Mouse (Mus musculus): ENCODE results near the gene Gsto1. TPM values are rescaled to one million over a fixed set of nuclear protein-coding genes. Genes with fewer than 3 reads are reported as not detected.
A peak's percentile ranks its signal among the peaks of the same experiment; 100 is the strongest.

Gsto1 gene
- total and polyA plus RNA-seq, 2 experiments from 2014 or later: 102 to 136 TPM

- H3K36me3 ChIP-seq (ENCODE audit: insufficient read depth, low read length): no peaks in the 10 kb centered on the region
- 19% methylated on average over 13 of the region's 13 CpGs for WGBS
- DNase-seq (ENCODE audit: low spot score) (peak; percentile 30), ATAC-seq (no peak; the same call in 1 of the 2 replicates)
- peak overlapping the region; percentile 96 for H3K4me2 ChIP-seq (ENCODE audit: low read depth, low read length)
- H3K4me1 ChIP-seq (ENCODE audit: insufficient read depth, low read length): 0 out of 2 replicates have a peak, but pooled peaks cover 3% of the 10 kb centered on the region
- no peaks in the 10 kb centered on the region for H3K27me3 ChIP-seq (ENCODE audit: insufficient read depth, low read length)
- H3K4me3 ChIP-seq (ENCODE audit: low read length): peak overlapping the region; percentile 64
- peak overlapping the region; percentile 8; the same call in 1 of the 2 replicates for H3K27ac ChIP-seq
- no peaks in the 10 kb centered on the region for H3K9me3 ChIP-seq (ENCODE audit: low read length)
- peak; percentile 52 for TF ChIP-seq CTCF (IDR thresholded peaks at IDR 0.05; ENCODE audit: low read depth)
- peak overlapping the region; percentile 70 for H3K9ac ChIP-seq (replicated peaks; ENCODE audit: low read length)
Observed at GRCm38 (mm10) chr19:47853951-47854795, 597 bp upstream of the Gsto1 start.

DNA sequence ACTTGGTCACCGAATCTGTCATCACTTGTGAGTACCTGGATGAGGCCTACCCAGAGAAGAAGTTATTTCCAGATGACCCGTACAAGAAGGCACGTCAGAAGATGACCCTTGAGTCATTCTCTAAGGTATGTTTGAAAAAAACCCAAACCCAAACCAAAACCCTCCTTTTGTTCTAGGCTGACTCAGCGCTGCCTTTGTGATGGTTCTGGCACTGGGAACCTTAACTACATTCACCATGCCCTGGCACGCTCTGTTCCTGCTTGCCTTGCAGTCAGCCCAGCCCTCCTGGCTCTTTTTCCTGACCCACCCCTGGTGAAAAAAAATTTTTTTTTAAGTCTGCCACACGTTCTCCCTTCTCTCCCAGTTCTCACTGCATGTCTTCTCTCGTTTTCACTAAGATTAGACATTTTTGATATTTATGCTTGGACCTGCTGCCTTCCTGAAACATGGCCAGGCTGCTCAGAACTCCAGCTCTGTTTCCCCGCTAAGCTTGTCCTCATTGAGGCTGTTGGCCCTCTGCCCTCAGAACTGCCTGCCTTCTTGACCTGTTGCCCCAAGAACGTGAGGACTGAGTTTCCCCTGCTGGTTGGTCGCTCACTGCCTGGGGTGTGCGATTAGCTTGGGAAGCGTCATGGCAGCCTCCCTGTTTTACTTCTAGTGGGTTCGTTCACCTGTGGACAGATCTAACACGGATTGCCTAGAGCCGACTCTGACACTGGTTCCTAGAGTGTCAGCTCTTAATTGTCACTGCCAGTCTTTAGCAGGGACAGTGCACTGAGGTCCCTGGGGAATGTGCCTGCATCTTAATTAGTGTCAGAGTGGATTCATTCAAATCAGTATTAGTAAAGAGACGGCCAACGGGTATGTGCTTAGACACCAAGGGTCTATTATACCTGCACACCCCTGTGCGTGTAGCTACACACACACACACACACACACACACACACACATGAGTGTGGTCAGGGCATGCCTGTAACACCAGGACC lies 3.5 kb downstream of the Gsto1 start:
- Histone ChIP-seq H3K27me3 (ENCODE audit: insufficient read depth, low read length) (no peaks in the 10 kb centered on the region), H3K9ac (replicated peaks; ENCODE audit: low read length) (no peak overlapping the region), H3K27ac (no peak overlapping the region), H3K4me1 (ENCODE audit: insufficient read depth, low read length) (0 out of 2 replicates have a peak, but pooled peaks cover 3% of the 10 kb centered on the region), H3K36me3 (ENCODE audit: insufficient read depth, low read length) (no peaks in the 10 kb centered on the region; the same call in 1 of the 2 replicates), H3K4me2 (ENCODE audit: low read depth, low read length) (no peak overlapping the region), H3K9me3 (ENCODE audit: low read length) (no peaks in the 10 kb centered on the region), H3K4me3 (ENCODE audit: low read length) (no peak overlapping the region)
- WGBS: 64% methylated on average over 18 of the region's 18 CpGs
- DNase-seq (ENCODE audit: low spot score): no peak
- no peak for ATAC-seq
- no peak for TF ChIP-seq CTCF (IDR thresholded peaks at IDR 0.05; ENCODE audit: low read depth)

DNA sequence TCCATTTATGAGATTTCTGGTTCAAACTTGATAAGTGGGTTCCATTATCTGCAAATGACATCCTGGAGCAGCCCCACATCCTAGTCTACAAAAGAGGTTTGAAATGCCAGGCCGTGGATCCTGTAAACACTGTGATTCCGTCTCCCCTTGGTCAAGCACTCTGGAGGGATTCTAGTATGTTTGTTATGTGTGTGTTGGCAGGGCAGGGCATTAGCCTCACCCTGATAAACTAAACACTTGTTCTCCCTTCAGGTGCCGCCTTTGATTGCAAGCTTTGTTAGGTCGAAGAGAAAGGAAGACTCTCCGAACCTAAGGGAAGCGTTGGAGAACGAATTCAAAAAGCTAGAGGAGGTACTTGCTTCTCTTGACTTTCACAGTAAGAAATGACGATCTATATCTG lies 4.4 kb downstream of the Gsto1 start:
- Histone ChIP-seq H3K4me3 (ENCODE audit: low read length) (no peak overlapping the region), H3K36me3 (ENCODE audit: insufficient read depth, low read length) (no peaks in the 10 kb centered on the region; the same call in 1 of the 2 replicates), H3K27ac (no peak overlapping the region), H3K27me3 (ENCODE audit: insufficient read depth, low read length) (no peaks in the 10 kb centered on the region), H3K9me3 (ENCODE audit: low read length) (no peaks in the 10 kb centered on the region), H3K4me2 (ENCODE audit: low read depth, low read length) (no peak overlapping the region), H3K4me1 (ENCODE audit: insufficient read depth, low read length) (no peaks in the 10 kb centered on the region), H3K9ac (replicated peaks; ENCODE audit: low read length) (no peak overlapping the region)
- WGBS: 92% methylated on average over 8 of the region's 8 CpGs
- no peak for ATAC-seq
- no peak for TF ChIP-seq CTCF (IDR thresholded peaks at IDR 0.05; ENCODE audit: low read depth)
- no peak for DNase-seq (ENCODE audit: low spot score)

DNA sequence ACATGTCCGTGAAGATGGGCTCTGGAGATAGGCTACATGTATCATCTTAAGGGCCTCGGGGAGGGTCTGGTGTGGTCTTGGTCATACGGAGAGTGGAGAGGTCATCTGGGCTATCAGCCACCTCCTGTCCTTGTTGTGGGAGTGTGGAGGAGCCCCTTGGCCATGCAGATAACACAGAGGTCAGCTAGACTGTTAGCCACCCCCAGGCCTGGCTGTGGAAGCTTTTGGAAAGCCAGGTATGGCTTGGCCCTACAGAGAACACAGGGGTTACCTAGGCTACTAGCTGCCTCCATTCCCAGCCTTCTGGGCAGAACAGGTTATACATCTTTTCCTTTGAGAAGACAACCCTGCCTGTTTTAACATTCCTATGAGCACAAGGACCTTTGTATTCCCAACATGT lies 7.8 kb downstream of the Gsto1 start:
- H3K4me1 ChIP-seq (ENCODE audit: insufficient read depth, low read length): no peaks in the 10 kb centered on the region
- DNase-seq (ENCODE audit: low spot score): no peak
- H3K9me3 ChIP-seq (ENCODE audit: low read length): no peaks in the 10 kb centered on the region
- no peak overlapping the region for H3K9ac ChIP-seq (replicated peaks; ENCODE audit: low read length)
- ATAC-seq: no peak
- TF ChIP-seq CTCF (IDR thresholded peaks at IDR 0.05; ENCODE audit: low read depth): no peak
- no peaks in the 10 kb centered on the region for H3K27me3 ChIP-seq (ENCODE audit: insufficient read depth, low read length)
- H3K4me2 ChIP-seq (ENCODE audit: low read depth, low read length): no peak overlapping the region
- no peaks in the 10 kb centered on the region; the same call in 1 of the 2 replicates for H3K36me3 ChIP-seq (ENCODE audit: insufficient read depth, low read length)
- no peak overlapping the region for H3K27ac ChIP-seq
- WGBS: 94% methylated on average over 3 of the region's 3 CpGs
- H3K4me3 ChIP-seq (ENCODE audit: low read length): no peak overlapping the region

GRCm38 (mm10) chr19:47864051-47864450 lies 9.3 kb downstream of the Gsto1 start:
- 96% methylated on average over 9 of the region's 9 CpGs for WGBS
- no peaks in the 10 kb centered on the region for H3K27me3 ChIP-seq (ENCODE audit: insufficient read depth, low read length)
- no peak overlapping the region for H3K4me3 ChIP-seq (ENCODE audit: low read length)
- no peak for DNase-seq (ENCODE audit: low spot score)
- ATAC-seq: no peak
- no peak for TF ChIP-seq CTCF (IDR thresholded peaks at IDR 0.05; ENCODE audit: low read depth)
- H3K9me3 ChIP-seq (ENCODE audit: low read length): no peaks in the 10 kb centered on the region
- no peak overlapping the region for H3K4me2 ChIP-seq (ENCODE audit: low read depth, low read length)
- H3K9ac ChIP-seq (replicated peaks; ENCODE audit: low read length): no peak overlapping the region
- no peaks in the 10 kb centered on the region for H3K4me1 ChIP-seq (ENCODE audit: insufficient read depth, low read length)
- no peaks in the 10 kb centered on the region; the same call in 1 of the 2 replicates for H3K36me3 ChIP-seq (ENCODE audit: insufficient read depth, low read length)
- no peak overlapping the region for H3K27ac ChIP-seq

DNA sequence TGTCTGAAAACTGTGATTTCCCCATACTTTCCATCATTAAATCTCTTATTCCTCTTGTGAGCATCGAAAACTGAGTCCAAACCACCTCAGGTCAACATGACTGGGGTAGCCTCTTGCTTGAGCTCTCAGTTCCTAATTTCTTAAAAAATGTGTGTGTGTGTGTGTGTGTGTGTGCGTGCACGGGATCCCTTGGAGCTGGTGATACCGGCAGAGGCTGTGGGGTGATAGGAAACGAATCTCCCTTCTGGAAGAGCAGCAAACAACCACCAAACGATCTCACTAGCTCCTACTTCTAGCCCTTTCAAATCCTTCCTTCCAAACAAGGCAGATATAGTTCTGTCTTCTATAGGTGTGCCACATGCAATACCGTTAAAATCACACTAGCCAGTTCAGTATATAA lies 10.0 kb downstream of the Gsto1 start:
- H3K27ac ChIP-seq: peak overlapping the region; percentile 87; the same call in 1 of the 2 replicates
- H3K4me2 ChIP-seq (ENCODE audit: low read depth, low read length): peak overlapping the region; percentile 86
- H3K36me3 ChIP-seq (ENCODE audit: insufficient read depth, low read length): no peaks in the 10 kb centered on the region; the same call in 1 of the 2 replicates
- H3K9me3 ChIP-seq (ENCODE audit: low read length): no peaks in the 10 kb centered on the region
- no peak for TF ChIP-seq CTCF (IDR thresholded peaks at IDR 0.05; ENCODE audit: low read depth)
- H3K9ac ChIP-seq (replicated peaks; ENCODE audit: low read length): peak overlapping the region; percentile 60
- 82% methylated on average over 7 of the region's 7 CpGs for WGBS
- H3K4me1 ChIP-seq (ENCODE audit: insufficient read depth, low read length): no peaks in the 10 kb centered on the region
- H3K4me3 ChIP-seq (ENCODE audit: low read length): peak overlapping the region; percentile 52
- no peaks in the 10 kb centered on the region for H3K27me3 ChIP-seq (ENCODE audit: insufficient read depth, low read length)
- DNase-seq (ENCODE audit: low spot score) (no peak), ATAC-seq (no peak)

Data from hindbrain, postnatal 0 days (tissue).